Mouse (Mus musculus) stomach, embryonic 16.5 days (tissue): Measurements from ENCODE around the gene Apod. TPM values are rescaled to one million over a fixed set of nuclear protein-coding genes. Genes with fewer than 3 reads are reported as not detected.
A peak's percentile ranks its signal among the peaks of the same experiment; 100 is the strongest.

Experiments used
- ATAC-seq: fragments of 200-750 bp; cut with Nextera tagmentation; 2 replicates; pipeline ENCODE4 v1.8.0; 2017; ENCODE audit warnings: moderate number of reproducible peaks, moderate TSS enrichment; ENCODE audit not compliant: insufficient read depth, low FRiP score
- H3K27ac ChIP-seq: fragments of 300-500 bp; sonication (generic); 2 replicates; pipeline ENCODE4 v1.5.1; 2014; ENCODE audit warnings: low read length
- H3K27me3 ChIP-seq: fragments of 300-500 bp; sonication (generic); 2 replicates; pipeline ENCODE4 v1.6.1; 2014; ENCODE audit warnings: low read length, control low read depth, mixed read lengths; ENCODE audit not compliant: control insufficient read depth, insufficient read depth
- H3K36me3 ChIP-seq: fragments of 300-500 bp; sonication (generic); 2 replicates; pipeline ENCODE4 v1.6.1; 2014; ENCODE audit warnings: low read length; ENCODE audit not compliant: control insufficient read depth, insufficient read depth
- H3K4me1 ChIP-seq: fragments of 300-500 bp; sonication (generic); 2 replicates; pipeline ENCODE4 v1.6.1; 2014; ENCODE audit warnings: low read length, control low read depth, mixed read lengths; ENCODE audit not compliant: control insufficient read depth, insufficient read depth
- H3K4me2 ChIP-seq: fragments of 300-500 bp; sonication (generic); 2 replicates; pipeline ENCODE4 v1.6.1; 2014; ENCODE audit warnings: low read depth, low read length, mixed read lengths
- H3K4me3 ChIP-seq: fragments of 300-500 bp; sonication (generic); replicated peaks from 2 replicates; pipeline ENCODE4 v1.5.1; 2014; ENCODE audit warnings: mild to moderate bottlenecking, low read length
- H3K9ac ChIP-seq: fragments of 300-500 bp; sonication (generic); 2 replicates; pipeline ENCODE4 v1.6.1; 2014; ENCODE audit warnings: low read length
- H3K9me3 ChIP-seq: fragments of 300-500 bp; sonication (generic); replicated peaks from 2 replicates; pipeline ENCODE4 v1.6.1; 2016; ENCODE audit warnings: low read length, control low read depth; ENCODE audit not compliant: control insufficient read depth
- whole genome bisulfite sequencing: fragments of 180-500 bp; shearing (Covaris S2); extraction: QIAGEN DNeasy Blood & Tissue Kit; methylation state at CpG from one replicate; pipeline ENCODE4 v1.1.7; 2014; 5-methylcytosine and 5-hydroxymethylcytosine counted together
- polyA plus RNA-seq: library from polyadenylated mRNA; unstranded; fragments of >200 nt; fragmentation: Nextera tagmentation; extraction: Ambion mirVana; gene quantifications from 2 replicates; pipeline ENCODE4 v1.2.1, GENCODE M21; 2015

Gene Apod
- 0.83 and 1.5 TPM in 2 replicates for polyA plus RNA-seq

DNA sequence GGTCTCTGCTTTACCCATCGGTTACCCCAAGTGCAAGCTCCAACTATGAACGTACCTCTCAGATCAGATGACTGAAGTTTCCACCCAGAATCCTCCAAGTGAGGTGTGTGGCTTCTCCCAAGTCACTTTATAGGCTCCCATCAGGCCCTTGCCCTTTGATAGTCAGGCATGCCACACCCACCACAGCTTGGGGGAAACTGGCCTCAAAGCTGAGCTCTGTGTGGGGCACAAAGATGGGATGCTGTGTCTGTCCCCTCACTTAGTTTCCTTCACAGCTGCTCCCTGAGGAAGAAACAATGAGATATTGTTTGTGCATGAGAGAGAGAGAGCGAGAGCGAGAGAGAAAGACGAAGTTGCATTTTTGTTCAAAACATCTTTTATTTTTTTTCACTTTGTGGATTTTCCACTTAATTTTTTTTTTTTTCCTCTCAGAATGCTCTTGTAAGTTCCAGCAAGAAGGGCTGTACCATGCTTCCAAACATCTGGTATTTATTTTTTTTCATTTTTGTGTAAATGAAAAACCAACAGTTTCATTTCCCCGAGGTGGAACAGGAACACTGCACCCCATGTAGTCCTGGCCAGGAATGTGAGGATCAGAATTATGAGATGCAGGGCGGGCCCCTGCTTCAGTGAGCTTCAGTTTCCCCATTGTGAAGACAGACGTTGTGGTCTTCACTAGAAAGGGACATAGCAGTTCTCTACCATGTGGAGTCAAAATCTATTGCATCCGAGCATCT, at the start of gene Apod:
Apod (minus strand) TSS at position 312 of the 737 bp plus-strand sequence.
- Histone ChIP-seq H3K4me2 (no peak within 1 kb of the TSS), H3K9me3 (no peaks in the 10 kb centered on the region), H3K4me1 (peaks cover 8% of the 10 kb centered on the region), H3K4me3 (no peak within 1 kb of the TSS), H3K27me3 (no peaks in the 10 kb centered on the region), H3K9ac (no peak within 1 kb of the TSS), H3K36me3 (no peaks in the 10 kb centered on the region), H3K27ac (peak within 1 kb of the TSS; percentile 20; the same call in 1 of the 2 replicates)
- ATAC-seq: no peak
- 64% methylated on average over 9 of the region's 9 CpGs for WGBS

DNA sequence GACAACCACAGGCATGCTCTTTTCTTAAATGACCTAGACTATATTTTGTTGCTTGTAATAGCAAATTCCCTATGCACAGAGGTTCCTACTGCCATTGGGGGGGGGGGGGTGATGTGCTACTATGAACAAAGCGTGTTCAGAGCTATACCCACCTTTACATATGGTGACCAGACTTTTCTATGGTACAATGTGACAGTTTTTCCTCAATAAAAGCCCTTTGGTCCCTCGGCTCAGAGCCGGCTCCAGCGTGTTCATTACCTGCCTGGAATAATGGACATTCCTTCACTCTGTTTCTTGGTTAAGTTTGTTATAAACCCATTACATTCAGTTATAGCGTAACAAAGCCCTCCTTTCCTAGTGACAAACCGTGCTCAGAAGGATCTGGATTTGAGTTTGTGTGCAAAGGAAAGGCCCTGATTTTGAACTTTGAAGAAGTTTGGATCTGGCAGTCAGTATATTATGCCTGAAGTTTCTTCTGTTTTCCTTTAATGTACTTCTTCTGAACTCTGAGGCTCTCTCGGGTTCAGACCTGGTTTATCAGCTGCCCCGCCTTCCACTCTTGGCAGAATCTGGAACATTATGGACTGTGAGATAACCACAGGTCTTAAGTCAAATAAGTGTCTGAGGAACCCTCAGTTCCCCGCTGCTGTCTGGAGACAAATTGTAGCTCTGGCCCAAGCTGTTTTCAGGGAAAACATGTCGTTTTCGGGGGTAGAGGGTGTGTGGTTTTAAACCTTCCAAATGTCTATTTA, 49.3 kb upstream of the Apod start:
- H3K27ac ChIP-seq: peak overlapping the region; percentile 76
- H3K4me1 ChIP-seq: no peaks in the 10 kb centered on the region
- H3K36me3 ChIP-seq: no peaks in the 10 kb centered on the region
- H3K9ac ChIP-seq: no peak overlapping the region
- H3K4me3 ChIP-seq: no peak overlapping the region
- 60% methylated on average over 11 of the region's 11 CpGs for WGBS
- no peaks in the 10 kb centered on the region for H3K27me3 ChIP-seq
- ATAC-seq: peak; percentile 60; the same call in 1 of the 2 replicates
- no peaks in the 10 kb centered on the region for H3K9me3 ChIP-seq
- no peak overlapping the region for H3K4me2 ChIP-seq

DNA sequence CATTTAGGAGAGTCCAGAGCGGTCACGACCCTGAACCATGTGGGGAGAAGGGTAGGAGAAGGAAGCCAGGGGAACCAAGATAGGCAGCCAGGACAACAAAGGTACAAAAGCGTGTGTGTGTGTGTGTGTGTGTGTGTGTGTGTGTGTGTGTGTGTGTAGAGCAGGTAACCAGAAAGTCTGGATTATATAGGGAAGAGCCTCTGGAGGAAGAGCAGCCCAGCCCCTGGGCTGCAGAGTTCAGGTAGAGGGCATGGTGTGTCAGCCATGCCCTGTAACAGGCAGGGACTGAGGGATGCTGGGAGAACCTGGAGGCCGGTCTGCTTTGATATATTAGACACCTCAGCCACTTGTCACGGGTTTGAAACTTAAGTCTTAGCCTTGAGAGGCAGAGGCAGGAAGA, 44.9 kb upstream of the Apod start:
- WGBS: 43% methylated on average over 5 of the region's 5 CpGs
- Histone ChIP-seq H3K27me3 (no peaks in the 10 kb centered on the region), H3K9me3 (no peaks in the 10 kb centered on the region), H3K27ac (no peak overlapping the region; the same call in 1 of the 2 replicates), H3K36me3 (no peaks in the 10 kb centered on the region), H3K4me2 (no peak overlapping the region), H3K4me3 (no peak overlapping the region), H3K4me1 (no peaks in the 10 kb centered on the region), H3K9ac (no peak overlapping the region)
- peak; percentile 38; the same call in 1 of the 2 replicates for ATAC-seq

DNA sequence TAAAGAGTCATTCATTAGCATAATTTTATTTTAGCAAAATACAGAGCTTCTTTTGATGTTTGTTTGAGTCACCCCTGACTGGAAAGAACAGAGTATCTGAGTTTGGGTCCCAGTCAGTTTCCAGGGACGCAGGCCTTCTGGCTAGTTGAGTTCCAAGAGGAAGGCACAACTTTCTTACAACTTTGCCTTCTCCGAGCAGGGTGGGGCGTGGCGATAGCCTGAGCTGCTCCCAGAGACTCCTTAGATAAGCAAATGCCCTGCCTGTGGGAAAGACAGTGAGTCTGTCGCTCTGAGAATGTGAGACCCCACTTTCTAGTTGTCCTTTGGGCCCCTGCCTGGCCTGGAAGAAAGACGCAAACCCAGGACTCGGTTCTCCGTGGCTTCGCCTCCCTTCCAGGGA, 44.4 kb upstream of the Apod start:
- Histone ChIP-seq H3K4me1 (no peaks in the 10 kb centered on the region), H3K4me2 (no peak overlapping the region; the same call in 1 of the 2 replicates), H3K27ac (peak overlapping the region; percentile 66; the same call in 1 of the 2 replicates), H3K9ac (no peak overlapping the region), H3K27me3 (no peaks in the 10 kb centered on the region), H3K36me3 (no peaks in the 10 kb centered on the region), H3K9me3 (no peaks in the 10 kb centered on the region), H3K4me3 (no peak overlapping the region)
- ATAC-seq: no peak
- WGBS: 29% methylated on average over 9 of the region's 9 CpGs

DNA sequence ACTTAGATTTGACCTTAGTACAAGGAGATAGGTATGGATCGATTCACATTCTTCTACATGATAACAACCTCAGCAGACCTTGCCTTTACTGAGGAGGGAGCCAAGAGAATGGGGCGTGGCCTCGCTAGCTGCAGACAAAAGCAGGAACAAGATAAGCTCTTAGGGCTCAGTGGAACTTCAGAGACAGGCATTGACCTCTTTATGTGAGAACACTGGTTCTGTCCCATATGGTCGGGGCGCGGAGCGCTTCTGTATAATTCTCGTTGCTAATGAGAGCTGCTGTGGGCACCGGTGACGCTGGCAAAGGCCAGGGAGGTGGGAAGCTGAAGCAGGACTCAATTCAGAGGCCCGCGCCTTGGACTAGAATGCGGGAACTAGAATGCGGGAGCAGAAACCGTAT, 44.0 kb upstream of the Apod start:
- WGBS: 32% methylated on average over 15 of the region's 15 CpGs
- peak overlapping the region; percentile 27; the same call in 1 of the 2 replicates for H3K4me2 ChIP-seq
- no peaks in the 10 kb centered on the region for H3K36me3 ChIP-seq
- no peak for ATAC-seq
- H3K27me3 ChIP-seq: no peaks in the 10 kb centered on the region
- no peak overlapping the region for H3K9ac ChIP-seq
- H3K27ac ChIP-seq: peak overlapping the region; percentile 66; the same call in 1 of the 2 replicates
- H3K4me1 ChIP-seq: no peaks in the 10 kb centered on the region
- no peaks in the 10 kb centered on the region for H3K9me3 ChIP-seq
- H3K4me3 ChIP-seq: no peak overlapping the region

DNA sequence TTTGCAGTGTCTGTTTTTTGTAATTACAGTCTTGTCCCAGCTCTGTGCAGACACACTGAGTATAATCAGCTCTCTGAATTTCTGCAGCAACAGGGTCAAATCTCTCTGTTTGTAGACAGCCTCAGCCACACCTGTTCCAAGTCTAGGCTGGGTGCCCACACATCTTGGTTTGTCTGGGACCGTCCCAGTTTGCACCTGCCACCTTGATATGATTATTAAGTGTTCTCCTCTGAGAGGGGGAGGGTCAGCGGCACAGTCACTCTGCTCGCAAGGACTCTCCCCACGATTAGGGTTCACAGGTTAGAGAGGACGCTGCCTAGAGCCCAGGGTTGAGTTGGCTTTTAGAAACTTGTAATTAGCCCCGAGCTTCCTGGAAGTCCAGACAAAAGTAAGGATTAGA, 41.3 kb upstream of the Apod start:
- no peak overlapping the region for H3K4me3 ChIP-seq
- no peaks in the 10 kb centered on the region for H3K27me3 ChIP-seq
- WGBS: 51% methylated on average over 6 of the region's 6 CpGs
- H3K36me3 ChIP-seq: no peaks in the 10 kb centered on the region
- H3K27ac ChIP-seq: peak overlapping the region; percentile 27; the same call in 1 of the 2 replicates
- ATAC-seq: peak; percentile 37; the same call in 1 of the 2 replicates
- no peaks in the 10 kb centered on the region for H3K9me3 ChIP-seq
- no peaks in the 10 kb centered on the region for H3K4me1 ChIP-seq
- no peak overlapping the region for H3K9ac ChIP-seq
- H3K4me2 ChIP-seq: no peak overlapping the region

DNA sequence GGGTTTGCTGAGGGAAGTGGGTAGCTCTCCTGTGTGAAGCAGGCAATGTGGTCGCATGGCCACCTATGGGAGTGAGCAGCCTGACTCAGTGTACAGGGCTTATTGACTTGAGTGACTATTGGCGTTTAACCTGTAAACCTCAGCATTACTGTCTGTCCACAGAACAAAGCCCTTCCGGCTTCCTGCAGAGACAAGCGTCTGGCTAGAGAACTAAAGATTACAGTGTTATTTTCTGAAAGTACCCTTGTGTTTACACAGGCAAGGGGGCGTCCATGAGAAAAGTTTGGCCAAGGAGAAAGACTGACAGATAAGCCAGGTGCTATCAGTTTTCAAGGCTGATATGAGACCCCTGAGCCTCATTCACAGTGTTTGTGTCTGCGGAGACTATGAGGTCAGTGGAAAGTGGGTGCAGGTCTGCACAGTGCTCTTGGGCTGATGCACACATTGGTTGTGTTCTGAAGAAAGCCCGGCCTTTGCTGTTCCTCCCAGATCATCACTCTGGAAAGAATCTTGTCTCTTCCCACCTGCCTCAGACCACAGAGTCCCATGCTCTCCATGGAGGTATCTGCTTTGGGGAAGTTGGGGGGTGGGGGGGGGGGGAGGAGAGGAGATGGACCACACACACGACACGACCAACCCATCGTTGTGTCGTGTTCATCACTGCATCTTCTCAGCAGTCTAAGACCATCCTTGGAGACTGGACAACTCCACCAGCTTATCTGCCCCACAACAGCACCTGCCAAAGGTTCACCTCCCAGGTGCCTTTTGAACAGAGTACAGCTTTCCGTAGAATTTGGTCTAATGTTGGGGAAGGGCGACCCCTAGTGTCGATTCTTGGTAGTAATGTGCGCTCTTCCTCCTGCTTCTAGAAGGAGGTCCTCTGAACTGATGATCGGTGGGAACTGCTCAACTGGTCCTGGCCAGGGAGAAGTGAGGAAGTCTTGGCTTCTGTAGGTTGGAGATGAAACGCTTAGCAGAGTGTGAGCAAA, 40.0 kb upstream of the Apod start:
- peak; percentile 51 for ATAC-seq
- 20% methylated on average over 17 of the region's 17 CpGs for WGBS
- Histone ChIP-seq H3K27me3 (no peaks in the 10 kb centered on the region), H3K9me3 (no peaks in the 10 kb centered on the region), H3K4me2 (no peak overlapping the region), H3K4me3 (no peak overlapping the region), H3K36me3 (no peaks in the 10 kb centered on the region), H3K4me1 (no peaks in the 10 kb centered on the region), H3K27ac (no peak overlapping the region), H3K9ac (0 out of 2 replicates have a peak overlapping the region, but pooled peaks have one; percentile 6)

DNA sequence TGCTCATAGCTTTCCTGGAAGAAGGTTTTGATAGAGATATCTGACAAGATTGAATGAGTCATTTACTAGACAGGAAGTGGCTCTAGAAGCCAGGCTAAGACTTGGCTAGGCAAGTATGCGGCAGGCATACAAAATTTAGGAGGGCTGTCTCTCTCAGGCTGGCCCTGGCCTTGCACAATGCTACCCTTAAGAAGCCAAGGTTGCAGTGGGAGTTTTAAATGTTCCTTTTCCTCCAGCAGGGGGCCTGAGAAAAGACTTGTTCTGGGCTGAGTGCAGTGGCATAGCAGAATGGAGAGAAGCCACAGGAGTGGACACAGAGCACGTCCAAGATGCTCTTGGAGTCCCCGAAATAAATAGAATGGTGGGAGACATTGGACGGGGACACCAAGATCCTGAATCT, 38.4 kb upstream of the Apod start:
- Histone ChIP-seq H3K4me3 (no peak overlapping the region), H3K9me3 (no peaks in the 10 kb centered on the region), H3K36me3 (no peaks in the 10 kb centered on the region), H3K4me2 (no peak overlapping the region), H3K4me1 (no peaks in the 10 kb centered on the region), H3K9ac (no peak overlapping the region), H3K27me3 (no peaks in the 10 kb centered on the region), H3K27ac (no peak overlapping the region)
- ATAC-seq: no peak; the same call in 1 of the 2 replicates
- 57% methylated on average over 4 of the region's 4 CpGs for WGBS
